Mouse (Mus musculus) bone marrow, adult 2 months (tissue): ENCODE measurements around the gene Unc119.

Experiments
- CTCF ChIP-seq: fragments of 200-500 bp; IDR thresholded peaks from 2 replicates; pipeline ENCODE4 v1.5.1; 2011; ENCODE audit warnings: low read length, control low read depth; ENCODE audit not compliant: control insufficient read depth, insufficient read depth
- POLR2A ChIP-seq: fragments of 200-500 bp; IDR thresholded peaks from 2 replicates; pipeline ENCODE4 v1.6.1; 2011; ENCODE audit warnings: low read depth, mild to moderate bottlenecking, control low read depth, low read length, borderline replicate concordance; ENCODE audit not compliant: control insufficient read depth

DNA sequence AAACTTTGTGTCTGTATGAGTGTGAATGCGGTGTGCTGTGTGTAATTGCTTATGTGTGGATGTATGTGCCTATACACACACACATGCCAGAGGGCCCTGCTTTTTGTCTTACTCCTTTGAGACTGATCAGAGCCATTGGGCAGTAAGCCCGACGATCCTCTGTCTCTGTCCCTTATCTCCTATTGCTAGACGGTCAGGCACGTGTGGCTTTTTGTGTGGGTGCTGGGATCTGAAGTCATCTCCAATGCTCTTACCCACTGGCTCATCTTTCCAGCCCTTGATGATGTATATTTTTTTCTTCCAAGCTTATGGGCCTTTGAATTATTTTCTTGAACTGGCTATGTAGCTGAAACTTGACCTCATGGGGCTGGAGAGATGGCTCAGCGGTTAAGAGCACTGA, 11.6 kb downstream of the Unc119 start:
- TF ChIP-seq CTCF (no peak), POLR2A (no peak)
